Mouse (Mus musculus): Measurements from ENCODE around the gene Fdx1. TPM values are rescaled to one million over a fixed set of nuclear protein-coding genes. Genes with fewer than 3 reads are reported as not detected.

The Fdx1 gene
- 1,264 and 2,418 TPM in 2 replicates for polyA plus RNA-seq (2015; fragmentation: Nextera tagmentation; extraction: Ambion mirVana)

GRCm38 (mm10) chr9:51962975-51963701 lies at the start of gene Fdx1:
Gene Fdx1, minus strand, starts transcription at chr9:51963556.

Other genes with a start within 250 kb of the Fdx1 start
- 7.5 and 8.4 TPM in 2 replicates for gene Arhgap20, start 198.2 kb downstream of the Fdx1 start, polyA plus RNA-seq (2015; fragmentation: Nextera tagmentation; extraction: Ambion mirVana)
- gene Rdx, start 83.6 kb upstream of the Fdx1 start, polyA plus RNA-seq (2015; fragmentation: Nextera tagmentation; extraction: Ambion mirVana): 75.8 and 99.3 TPM in 2 replicates
- gene Zc3h12c, start 205.0 kb upstream of the Fdx1 start, polyA plus RNA-seq (2015; fragmentation: Nextera tagmentation; extraction: Ambion mirVana): 1.9 and 3.3 TPM in 2 replicates

All from adrenal gland, postnatal 0 days (tissue).